Mouse (Mus musculus) heart, adult 11 months (tissue): ENCODE data around the gene Mbtps1.

ENCODE experiments used
- DNase-seq: peaks from one replicate; pipeline ENCODE4 v3.0.0; 2022

Mbtps1 gene

DNA sequence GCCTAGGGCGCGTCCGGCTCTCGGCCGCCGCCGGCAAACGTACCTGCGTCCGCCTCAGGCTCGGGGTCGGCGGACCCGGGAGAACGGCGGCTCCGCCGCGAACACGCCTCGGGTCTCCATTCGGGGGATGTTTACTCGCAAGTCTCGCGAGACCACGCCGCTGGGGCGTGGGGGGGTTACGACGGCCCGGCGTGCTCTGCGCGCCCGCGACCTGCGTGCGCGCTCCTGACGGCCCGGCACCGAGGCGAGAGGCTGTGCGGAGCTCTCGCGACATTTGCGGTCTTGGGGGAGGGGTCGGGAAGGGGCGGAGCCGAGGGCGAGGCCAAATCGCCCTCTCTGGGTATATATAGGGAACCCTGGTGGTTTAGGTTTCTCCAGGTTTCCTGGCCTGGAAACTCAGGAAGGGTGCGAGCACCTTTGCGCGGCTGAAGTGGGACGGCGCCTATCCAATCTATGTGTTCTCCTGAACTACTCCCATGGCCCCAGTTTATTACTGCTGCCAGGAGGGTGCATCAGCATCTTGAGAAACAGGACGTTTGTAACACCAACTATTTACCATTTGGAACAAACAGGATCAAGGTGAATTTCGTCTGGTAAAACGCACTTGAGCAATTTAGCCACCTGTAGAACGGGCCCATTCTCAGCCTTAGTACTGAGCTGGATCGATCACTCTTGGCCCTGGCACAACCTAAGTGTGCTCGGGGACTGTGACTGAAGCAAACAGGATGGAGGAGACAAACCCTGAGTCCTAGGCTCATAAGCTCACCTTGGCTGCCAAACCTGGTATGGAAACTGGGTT lies at the start of gene Mbtps1:
Mbtps1 (minus strand) TSS at position 133 of the 799 bp plus-strand sequence.
- peak; percentile 100 for DNase-seq

DNA sequence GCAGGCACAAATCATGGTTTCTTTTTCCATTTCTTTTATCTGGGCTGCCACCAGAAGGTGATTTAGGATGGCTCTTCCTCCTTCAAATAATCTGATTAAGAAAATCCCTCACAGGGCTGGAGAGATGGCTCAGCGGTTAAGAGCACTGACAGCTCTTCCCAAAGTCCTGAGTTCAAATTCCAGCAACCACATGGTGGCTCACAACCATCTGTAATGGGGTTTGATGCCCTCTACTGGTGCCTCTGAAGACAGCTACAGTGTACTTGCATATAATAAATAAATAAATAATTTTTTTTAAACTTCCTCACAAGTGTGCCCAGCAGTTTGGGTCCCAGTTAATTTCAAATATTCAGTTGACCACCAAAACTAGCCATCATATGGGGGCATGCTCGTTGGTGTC lies 47.7 kb upstream of the Mbtps1 start:
- no peak for DNase-seq

DNA sequence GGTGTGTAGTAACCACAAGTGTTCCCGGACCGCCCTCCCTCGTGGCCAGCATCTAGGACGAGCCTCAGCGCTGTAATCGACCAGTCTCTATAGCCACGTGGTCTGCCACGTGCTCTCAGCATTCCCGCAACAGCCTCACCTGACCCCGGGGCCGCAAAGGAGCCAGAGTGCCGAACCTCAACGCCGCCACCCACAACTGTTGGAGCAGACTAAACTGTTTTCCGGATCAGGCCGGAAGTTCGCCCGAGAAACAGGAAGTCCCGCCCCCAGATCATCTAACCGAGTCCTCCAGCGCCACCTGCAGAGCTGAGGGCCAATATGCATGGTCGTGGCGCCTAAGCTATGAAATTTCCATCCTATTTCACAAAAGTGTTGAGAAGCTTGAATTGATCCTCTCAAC lies 46.5 kb upstream of the Mbtps1 start, which contains the start of gene Taf1c:
Taf1c (minus strand) TSS at position 227 of the 400 bp plus-strand sequence.
- DNase-seq, result peak; percentile 99

DNA sequence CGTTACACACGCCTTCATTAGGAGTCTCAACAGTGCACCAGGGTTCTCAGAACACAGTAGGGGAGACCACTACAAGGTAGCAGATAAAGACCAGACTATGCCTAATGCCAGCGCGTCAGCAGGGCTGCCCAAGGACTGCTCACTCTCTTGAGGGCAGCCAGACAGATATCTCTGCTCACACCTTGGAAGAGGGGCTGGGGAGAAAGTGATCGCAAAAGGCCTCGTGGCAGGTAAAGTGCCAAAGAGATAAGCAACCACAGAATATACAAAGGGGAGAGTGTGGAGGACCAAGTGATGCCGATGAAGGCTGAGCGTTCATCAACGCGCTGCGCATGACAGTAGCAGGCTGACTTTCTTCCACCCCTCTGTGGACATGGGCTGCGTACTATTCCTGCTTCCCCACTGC lies 45.9 kb upstream of the Mbtps1 start:
- DNase-seq, result peak; percentile 90

DNA sequence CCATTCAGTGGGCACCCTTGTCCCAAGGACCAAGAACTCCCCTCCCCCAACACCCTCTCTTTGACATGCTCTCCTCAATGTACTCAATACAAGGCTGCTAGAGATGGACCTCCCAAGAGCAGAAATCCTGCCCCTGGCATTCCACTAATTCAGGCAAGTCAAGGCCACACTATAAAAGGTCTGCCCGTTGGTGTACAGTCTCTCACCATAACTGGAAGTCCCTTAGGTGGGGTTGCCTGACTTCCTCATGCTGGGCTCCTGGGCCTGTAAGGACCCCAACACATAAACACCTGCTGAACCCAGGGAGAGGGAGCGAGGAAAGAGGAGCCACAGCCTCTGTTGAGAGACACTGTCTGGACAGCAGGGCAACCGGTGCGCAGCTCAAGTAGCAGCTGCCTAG lies 45.2 kb upstream of the Mbtps1 start:
- peak; percentile 83 for DNase-seq

DNA sequence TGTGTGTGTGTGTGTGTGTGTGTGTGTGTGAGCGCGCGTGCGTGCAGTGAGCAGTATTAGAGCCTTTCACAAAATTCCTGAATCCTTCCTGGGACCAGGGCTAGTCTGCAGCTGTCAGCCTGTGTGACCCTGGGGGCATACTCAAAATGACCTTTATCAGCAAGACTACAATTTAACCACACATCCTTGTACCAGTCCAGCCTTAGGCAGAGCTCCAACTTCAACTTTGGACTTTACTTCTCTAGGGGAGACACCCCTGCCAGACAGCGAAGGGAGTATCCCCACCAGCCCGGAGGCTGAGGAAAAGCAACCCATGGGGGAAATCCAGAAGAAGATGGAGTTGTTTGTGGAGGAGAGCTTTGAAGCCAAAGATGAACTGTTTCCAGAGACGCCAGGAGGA lies 32.9 kb upstream of the Mbtps1 start:
- DNase-seq, result no peak

DNA sequence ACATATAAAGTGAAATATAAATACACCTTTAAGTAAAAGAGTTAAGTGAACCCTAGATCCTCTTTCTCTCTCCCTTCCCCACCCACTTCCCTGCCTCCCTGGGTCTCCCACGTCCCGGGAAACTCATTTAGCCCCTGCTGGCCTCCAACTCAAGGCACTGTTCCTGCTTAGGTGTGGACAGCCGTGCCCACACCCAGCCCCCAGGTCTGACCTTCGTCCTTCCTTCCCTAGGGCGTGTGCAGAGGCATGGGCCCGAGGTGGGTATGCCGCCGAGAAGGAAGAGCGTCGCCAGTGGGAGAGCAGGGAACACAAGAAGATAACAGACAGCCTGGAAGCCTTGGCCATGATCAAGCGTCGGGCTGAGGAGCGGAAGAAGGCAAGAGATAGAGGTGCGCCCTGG lies 31.8 kb upstream of the Mbtps1 start:
- no peak for DNase-seq

DNA sequence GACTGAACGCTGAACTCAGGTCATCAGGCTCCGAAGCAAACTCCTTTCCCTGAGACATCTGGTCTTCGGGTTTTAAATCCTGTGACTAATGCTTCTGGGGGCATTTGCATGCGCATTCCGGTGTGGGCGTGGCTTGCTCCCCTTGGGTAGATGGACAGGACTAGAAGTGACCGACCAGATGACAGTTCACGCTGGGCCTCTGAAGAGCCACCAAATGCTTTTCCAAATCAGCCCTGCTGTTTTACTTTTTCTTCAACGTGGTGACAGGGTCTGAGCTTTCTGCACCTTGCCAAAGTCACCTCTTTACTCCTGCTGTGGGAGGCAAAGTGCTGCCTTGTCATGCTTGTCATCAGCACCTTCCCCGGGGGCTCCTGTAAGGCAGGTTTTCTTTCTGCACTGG lies 30.3 kb upstream of the Mbtps1 start:
- DNase-seq, result no peak

DNA sequence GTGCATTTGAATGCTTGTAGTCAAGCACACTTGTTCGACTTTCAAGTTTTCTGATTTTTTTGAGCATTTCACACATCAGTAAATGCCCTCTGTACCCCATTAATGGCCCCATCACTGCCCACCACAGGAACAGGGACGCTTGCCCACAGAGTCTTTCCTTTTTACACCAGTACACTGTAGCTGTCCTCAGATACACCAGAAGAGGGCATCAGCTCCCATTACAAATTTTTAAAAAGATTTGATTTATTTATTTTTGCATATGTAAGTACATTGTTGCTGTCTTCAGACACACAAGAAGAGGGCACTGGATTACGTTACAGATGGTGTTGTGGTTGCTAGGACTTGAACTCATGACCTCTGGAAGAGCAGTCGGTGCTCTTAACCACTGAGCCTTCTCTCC lies 29.8 kb upstream of the Mbtps1 start:
- DNase-seq, result no peak

DNA sequence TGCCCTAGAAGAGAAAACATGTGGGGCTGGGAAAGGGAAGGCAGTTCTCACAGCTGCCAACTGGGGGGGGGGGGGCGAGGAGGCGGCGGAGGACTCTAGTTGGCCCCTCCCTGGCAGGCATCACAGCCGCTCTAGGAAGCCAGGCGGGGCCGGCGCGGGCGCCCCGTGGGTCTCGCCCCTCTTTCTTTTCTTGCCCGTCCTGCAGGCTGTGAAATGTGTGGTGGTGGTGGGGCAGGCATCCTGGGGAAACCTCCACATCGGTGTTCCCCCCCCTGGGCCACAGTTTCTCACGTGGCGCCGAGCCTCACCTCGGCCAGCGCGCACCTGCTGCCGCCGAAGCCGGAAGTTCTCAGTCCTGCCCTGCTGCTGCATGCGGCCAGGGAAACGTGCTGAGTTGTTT lies 27.4 kb upstream of the Mbtps1 start:
- DNase-seq, result peak; percentile 82

DNA sequence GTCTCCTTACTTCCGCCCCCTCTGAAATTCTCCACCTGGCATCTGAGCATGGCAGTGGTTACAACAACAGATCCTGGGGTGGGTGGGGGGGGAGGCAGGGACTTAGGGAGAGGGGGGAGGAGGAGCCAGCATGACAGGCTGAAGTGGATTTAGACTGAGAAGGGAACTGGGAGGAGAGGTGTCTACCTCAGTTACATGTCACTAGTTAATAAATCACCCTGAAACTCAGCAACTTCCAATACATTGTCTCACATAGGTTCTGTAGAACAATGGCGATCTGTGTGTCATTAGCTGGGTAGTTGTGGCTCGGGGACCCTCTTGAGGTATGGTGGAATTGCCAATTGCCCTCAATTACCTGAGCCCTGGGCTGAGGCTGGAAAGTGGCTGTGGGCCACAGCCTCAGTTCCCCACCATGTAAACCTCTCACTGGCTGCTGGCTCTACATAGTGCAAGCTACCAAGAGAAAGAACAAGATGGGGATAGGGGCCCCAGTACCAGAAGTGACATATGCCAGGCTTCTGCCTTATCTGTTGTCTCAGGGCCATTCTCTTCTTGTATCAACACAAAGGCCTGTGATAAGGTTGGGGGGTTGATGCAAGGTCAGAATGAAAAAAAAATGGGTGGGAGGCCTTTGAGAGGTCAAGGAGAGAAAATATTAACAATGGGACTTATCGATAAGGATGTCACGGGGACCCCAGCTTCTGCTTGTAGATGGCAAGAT lies 22.1 kb upstream of the Mbtps1 start:
- no peak for DNase-seq

DNA sequence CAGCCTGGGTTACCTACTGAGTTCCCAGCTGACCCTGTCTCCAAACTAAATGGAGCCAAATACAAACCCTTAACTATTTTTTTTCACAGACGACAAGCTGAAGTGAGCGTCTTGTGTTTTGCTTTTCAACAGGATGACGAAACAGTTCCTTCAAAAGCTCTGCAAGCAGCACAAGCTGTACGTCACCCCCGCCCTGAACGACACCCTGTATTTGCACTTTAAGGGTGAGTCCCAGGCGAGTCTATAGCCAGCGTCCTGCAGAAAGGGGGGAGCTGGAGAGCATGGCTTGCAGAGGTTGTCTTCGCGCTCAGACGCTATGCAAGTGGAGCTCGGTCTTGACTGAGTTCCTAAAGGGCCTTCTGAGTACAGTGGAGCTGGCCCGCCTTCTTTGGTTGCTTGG lies 20.6 kb upstream of the Mbtps1 start:
- DNase-seq, result no peak

DNA sequence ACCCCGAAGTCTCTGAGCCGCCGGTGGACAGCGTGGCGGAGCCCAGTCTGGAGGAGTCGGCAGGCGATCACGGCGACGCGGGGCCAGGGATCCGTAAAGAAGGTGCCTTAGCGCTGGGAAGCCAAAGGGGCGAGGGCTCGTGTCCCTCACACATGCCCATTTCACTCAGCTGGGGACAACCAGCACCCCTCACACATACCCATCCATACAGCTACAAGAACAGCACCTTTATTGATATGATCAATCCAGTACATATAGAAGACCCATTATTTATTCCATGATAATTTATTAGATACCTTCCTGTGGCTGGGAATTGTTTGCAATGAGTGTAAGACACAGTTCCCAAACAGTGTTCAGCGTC lies 16.8 kb upstream of the Mbtps1 start:
- DNase-seq, result no peak

DNA sequence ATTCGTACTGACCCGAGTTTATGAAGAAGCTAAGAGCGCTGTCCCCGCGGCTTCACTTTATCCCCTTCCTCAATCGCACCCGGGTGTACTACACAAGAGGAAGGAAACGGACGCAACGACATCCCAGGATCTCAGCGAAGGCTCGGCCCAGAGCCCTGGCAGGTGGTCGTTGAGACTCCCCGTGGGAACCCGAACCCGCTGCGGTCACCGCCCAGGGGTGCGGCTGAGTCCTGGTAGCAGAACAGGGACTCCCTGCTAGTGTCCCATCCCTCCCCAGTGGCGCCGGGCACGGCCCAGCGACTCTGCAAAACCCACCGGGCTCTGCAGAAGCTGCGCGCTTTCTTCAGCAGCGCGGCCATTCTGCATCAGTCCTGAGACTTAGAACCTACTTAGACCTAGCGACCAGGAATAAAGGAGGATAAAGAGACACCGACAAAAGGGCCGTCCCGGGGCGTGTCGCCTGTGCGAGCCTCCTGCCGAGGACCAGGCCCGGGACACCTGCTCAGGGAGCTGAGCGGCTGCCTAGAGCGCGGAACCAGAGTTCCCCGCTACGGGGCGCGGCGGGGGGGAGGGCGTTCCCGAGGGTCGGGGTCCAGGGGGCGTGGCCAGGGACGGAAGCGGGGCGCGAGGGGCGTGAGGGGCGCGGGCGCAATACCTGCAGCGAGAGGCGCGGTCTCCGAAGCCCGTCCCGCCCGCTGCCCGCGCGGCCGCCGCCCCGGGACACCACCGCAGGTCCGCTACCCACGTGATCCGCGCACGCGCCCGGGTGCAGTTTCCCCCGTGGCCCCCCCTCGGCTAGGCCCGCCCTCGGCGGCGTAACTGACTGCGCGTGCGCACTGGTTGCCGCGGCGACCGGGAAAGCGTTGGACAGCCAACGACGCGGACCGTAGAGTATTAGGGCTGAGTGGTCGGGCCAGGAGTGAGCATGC lies 16.2 kb upstream of the Mbtps1 start, which contains the start of the genes Hsdl1 and Dnaaf1:
Hsdl1 (minus strand) TSS at position 747 of the 929 bp plus-strand sequence.
Dnaaf1 (plus strand) TSS at position 799 of the 929 bp plus-strand sequence.
- DNase-seq, result peak; percentile 99

DNA sequence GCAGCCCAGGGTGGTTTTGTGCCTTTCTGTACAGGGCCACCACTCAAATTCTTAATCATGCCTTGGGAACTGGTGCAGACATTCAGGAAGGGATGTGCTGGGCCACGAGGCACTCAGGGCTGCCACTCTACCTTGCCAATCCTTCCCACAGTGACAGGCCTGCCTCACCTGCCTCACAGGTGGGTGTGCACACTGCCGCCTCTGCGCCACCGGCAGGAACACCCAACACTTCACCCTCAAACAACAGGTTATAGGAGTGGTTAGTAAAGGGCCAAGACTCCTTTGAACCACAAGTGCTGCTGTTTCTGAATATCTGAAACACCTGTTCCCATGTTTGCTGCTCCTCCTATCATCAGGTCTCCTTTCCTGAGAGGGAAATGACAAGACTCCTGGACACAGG lies 13.9 kb upstream of the Mbtps1 start:
- no peak for DNase-seq

DNA sequence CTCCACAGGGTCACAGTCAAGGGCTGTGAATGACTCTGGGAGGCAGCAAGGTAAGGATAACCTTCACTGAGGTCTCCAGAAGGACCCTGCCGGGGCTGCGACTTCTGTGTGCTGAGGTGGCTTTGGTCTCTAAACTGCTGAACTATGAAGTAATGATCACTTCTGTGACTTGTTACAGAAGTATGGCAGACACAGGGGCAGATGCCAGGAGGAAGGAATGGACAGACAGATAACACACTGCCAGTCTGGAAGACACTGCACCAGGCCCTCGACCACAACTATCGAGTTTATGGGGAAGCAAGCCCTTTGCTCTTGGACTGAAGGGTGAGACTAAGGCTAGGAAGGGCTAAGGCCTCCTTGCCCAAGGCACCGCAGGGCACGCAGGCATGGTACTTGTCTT lies 12.6 kb upstream of the Mbtps1 start:
- no peak for DNase-seq

DNA sequence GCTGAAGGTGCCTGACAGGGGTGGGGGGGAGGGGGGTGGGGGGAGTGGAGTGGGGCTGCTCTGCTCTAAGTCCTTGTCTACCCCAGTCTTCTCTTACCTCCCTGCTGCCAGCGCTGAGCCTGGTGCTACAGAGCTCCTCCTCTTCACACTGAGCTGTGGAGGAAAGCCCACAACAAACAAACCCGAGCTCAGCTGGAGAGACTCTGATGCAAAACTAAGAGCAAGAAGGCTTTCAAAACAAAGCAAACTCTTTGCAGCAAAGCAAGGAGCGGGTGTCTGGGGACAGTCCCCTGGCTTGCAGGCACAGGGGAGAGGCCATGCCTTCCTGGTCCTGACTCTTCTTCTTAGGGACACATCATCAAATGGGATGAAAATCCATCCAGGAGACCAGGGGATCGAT lies 11.3 kb upstream of the Mbtps1 start:
- DNase-seq, result no peak

DNA sequence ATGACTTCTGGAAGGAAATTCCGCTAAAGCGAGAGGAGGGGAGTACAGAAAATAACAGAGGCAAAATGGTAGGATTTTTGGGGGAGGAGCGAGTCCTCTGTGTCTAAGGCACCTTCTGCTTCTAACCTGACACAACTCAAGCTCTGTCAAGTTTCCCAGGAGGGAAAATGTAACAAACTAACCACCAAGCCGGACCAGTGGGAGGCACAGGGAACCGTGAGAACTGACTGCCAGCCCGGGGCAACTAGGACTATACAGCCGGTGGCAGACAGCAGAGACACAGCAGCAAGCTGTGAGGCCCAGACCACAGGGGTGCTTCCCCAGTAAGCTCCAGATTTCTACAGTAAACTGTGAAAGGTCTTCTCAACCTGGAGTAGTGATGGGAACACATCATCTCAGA lies 10.4 kb upstream of the Mbtps1 start:
- no peak for DNase-seq

DNA sequence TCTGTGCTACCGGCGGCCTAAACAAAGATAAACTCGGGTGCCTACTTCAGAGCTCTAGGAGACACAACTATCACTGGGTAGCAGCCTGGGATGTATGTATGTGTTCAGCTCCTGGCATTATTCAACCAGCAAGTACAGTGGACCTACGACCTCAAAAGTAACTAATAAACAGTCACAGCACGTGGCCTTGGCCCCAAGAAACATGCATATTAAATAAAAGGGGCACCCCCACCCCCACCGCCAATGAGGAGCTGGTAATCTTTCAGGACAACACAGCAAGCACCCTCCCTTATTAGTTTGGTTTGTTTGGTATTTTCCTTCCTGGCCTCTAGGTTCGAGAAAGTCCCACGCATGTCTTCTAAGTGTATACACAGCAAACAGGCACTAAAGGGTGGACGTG lies 9.7 kb upstream of the Mbtps1 start:
- DNase-seq, result no peak

DNA sequence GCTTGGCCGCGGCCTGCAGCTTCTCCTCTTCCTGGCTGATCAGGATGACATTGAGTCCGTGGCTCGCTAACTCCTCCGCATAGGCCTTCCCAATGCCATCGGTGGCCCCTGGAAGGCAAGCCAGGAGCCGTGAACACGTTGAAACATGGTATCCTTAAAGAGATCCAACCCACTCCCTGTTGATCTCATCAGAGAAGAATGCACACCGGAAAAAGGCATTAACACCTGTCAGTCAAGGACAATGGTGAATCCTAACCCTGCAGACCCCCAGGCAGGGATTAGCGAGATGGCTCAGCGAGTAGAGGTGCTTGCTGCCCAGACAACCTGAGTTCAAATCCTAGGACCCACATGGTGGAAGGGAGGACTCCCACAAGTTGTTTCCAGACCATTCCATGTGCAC lies 7.8 kb upstream of the Mbtps1 start:
- DNase-seq, result no peak

DNA sequence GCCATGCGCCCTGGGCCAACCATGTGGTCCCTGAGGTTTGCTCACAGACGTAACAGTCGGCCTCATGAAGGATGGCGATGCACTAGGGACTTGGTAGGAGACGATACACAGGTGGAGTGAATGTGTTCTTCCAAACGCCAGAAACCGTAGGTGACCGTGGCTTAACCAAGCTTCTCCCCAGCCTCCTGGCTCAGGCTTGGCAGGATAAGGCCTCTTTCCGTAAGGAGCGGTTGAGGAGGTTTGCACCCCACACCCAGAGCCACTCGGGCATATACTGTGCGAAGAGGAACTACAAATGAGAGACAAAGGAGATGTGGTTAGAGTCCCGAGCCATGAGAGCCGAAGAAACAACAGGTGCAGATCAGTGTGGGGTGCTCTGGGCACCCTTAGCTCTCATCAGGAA lies 5.3 kb upstream of the Mbtps1 start:
- DNase-seq, result no peak

DNA sequence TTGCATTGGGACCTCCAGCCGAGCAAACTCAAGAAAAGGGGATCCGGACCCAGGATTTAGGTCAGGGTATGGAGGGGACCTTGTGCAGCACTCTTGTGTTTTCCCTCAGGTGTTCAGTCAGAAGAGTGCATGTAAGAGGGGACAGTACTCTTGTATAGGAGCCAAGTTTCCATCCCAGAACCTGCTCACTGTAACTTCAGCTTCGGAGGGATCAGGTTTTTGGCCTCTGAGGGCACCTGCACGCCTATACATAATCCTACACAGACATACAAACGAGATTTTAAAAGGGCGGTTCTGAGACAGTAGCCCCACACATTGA lies 826 bp upstream of the Mbtps1 start:
- DNase-seq, result peak; percentile 94

DNA sequence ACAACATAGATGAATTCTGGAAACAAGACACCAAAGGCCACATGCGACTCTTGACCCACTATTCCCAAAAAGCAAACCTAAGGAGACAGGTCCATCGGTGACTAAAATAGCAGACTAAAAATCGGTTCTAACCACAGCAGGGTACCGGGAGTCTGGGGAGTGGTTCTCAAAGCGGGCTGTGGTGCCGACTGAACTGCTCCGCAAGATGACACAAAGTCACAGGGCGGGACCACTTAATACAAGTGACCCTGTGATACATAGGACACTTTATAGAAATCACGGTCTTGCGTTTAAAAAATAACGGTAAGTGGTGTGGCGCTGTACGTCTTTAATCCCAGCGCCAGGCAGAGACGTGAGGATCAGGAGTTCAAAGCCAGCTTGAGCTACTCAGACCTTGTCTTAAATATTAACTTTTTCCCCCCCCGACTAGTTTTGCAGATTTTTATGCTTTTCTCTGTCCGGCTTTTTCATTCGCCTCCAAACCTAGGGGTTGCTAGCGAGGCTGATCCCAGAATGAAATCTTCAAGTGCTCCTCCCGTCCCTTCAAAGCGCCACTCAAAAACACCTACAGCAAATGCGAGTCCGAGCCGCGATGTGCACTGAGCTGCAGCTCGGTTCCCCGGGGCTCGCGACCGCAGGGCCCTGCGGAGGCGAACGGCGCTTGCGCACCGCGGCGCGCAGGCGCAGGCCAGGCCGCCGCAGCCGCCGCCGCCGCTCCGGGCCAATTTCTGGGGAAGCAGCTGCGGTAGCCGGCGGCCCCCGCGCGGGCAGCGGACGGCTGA lies 523 bp downstream of the Mbtps1 start:
- DNase-seq, result no peak
